Mouse (Mus musculus) kidney, postnatal 4 days (tissue): ENCODE results near the gene Snx10.
"Not testable (repeated sequence)": the region's sequence is repeated elsewhere in the genome, so short reads cannot be mapped to it uniquely, and the experiment has no call there.

Experiments used
- DNase-seq, 2 experiments: peaks; one replicate each; pipeline ENCODE4 v3.0.0; 2021; ENCODE audit warnings: mixed read lengths in 2 of 2

The Snx10 gene

GRCm38 (mm10) chr6:51523807-51524320 lies at the start of gene Snx10:
TSS of gene Snx10 (plus strand) at chr6:51523901.
- peak; percentile 57 to 69 for DNase-seq

- DNase-seq: no peak
These were observed 44.5 kb upstream of the Snx10 start for GRCm38 (mm10) chr6:51479136-51479731.

GRCm38 (mm10) chr6:51481548-51481947 lies 42.2 kb upstream of the Snx10 start:
- DNase-seq: no peak

- DNase-seq: no peak
These were observed 39.8 kb upstream of the Snx10 start for GRCm38 (mm10) chr6:51483861-51484260.

GRCm38 (mm10) chr6:51484556-51484955 lies 39.1 kb upstream of the Snx10 start:
- not testable (repeated sequence) for DNase-seq

GRCm38 (mm10) chr6:51485646-51486045 lies 38.1 kb upstream of the Snx10 start:
- DNase-seq: no peak

GRCm38 (mm10) chr6:51486076-51486710 lies 37.5 kb upstream of the Snx10 start:
- DNase-seq: no peak

- no peak for DNase-seq
These were observed 37.0 kb upstream of the Snx10 start for GRCm38 (mm10) chr6:51486731-51487130.

GRCm38 (mm10) chr6:51489787-51490186 lies 33.9 kb upstream of the Snx10 start:
- DNase-seq: peak; percentile 42 to 62

GRCm38 (mm10) chr6:51497321-51498111 lies 26.2 kb upstream of the Snx10 start:
- DNase-seq: no peak

GRCm38 (mm10) chr6:51505671-51506070 lies 18.0 kb upstream of the Snx10 start:
- peak; percentile 21 to 24 for DNase-seq

- no peak for DNase-seq
These were observed 16.1 kb upstream of the Snx10 start for GRCm38 (mm10) chr6:51507556-51507955.

GRCm38 (mm10) chr6:51508750-51509648 lies 14.7 kb upstream of the Snx10 start:
- DNase-seq: peak; percentile 87 to 90

- peak; percentile 66 to 77 for DNase-seq
These were observed 13.6 kb upstream of the Snx10 start for GRCm38 (mm10) chr6:51510094-51510493.

- DNase-seq: no peak
These were observed 12.8 kb upstream of the Snx10 start for GRCm38 (mm10) chr6:51510946-51511345.

- no peak for DNase-seq
These were observed 10.0 kb upstream of the Snx10 start for GRCm38 (mm10) chr6:51513745-51514144.

- DNase-seq: no peak
These were observed 8.8 kb upstream of the Snx10 start for GRCm38 (mm10) chr6:51514860-51515259.

- no peak for DNase-seq
These were observed 391 bp upstream of the Snx10 start for GRCm38 (mm10) chr6:51523310-51523709.

GRCm38 (mm10) chr6:51524321-51524931 lies 725 bp downstream of the Snx10 start:
- DNase-seq: peak; percentile 42 to 45

GRCm38 (mm10) chr6:51525001-51525400 lies 1.3 kb downstream of the Snx10 start:
- no peak for DNase-seq

- DNase-seq: no peak
These were observed 5.8 kb downstream of the Snx10 start for GRCm38 (mm10) chr6:51529457-51529856.
